Mouse (Mus musculus) heart, postnatal 0 days (tissue): ENCODE results near the gene Stx8. TPM values are rescaled to one million over a fixed set of nuclear protein-coding genes. Genes with fewer than 3 reads are reported as not detected.

Experiments used
- ATAC-seq: fragments of 200-750 bp; cut with Nextera tagmentation; 2 replicates; pipeline ENCODE4 v1.8.0; 2017; ENCODE audit warnings: low read depth, moderate number of reproducible peaks, moderate library complexity; ENCODE audit not compliant: insufficient read depth
- DNase-seq: peaks from one replicate; pipeline ENCODE4 v3.0.0-alpha.2; 2016; ENCODE audit warnings: low spot score
- H3K27ac ChIP-seq: fragments of 300-500 bp; sonication (generic); 2 replicates; pipeline ENCODE4 v1.5.1; 2014; ENCODE audit warnings: low read depth, mild to moderate bottlenecking
- H3K27me3 ChIP-seq: fragments of 300-500 bp; sonication (generic); 2 replicates; pipeline ENCODE4 v1.6.1; 2014; ENCODE audit warnings: low read length, mixed read lengths; ENCODE audit not compliant: control insufficient read depth, insufficient read depth
- H3K36me3 ChIP-seq: fragments of 300-500 bp; sonication (generic); replicated peaks from 2 replicates; pipeline ENCODE4 v1.6.1; 2014; ENCODE audit warnings: low read length, mixed read lengths; ENCODE audit not compliant: control insufficient read depth, insufficient read depth
- H3K4me1 ChIP-seq: fragments of 300-500 bp; sonication (generic); 2 replicates; pipeline ENCODE4 v1.6.1; 2014; ENCODE audit warnings: antibody characterized with exemption; ENCODE audit not compliant: control insufficient read depth, insufficient read depth
- H3K4me2 ChIP-seq: fragments of 300-500 bp; sonication (generic); 2 replicates; pipeline ENCODE4 v1.6.1; 2014; ENCODE audit warnings: low read depth, mild to moderate bottlenecking, low read length, moderate library complexity
- H3K4me3 ChIP-seq: fragments of 300-500 bp; sonication (generic); 2 replicates; pipeline ENCODE4 v1.5.1; 2014; ENCODE audit warnings: low read depth, low read length
- H3K9ac ChIP-seq: fragments of 300-500 bp; sonication (generic); replicated peaks from 2 replicates; pipeline ENCODE4 v1.6.1; 2014; ENCODE audit warnings: low read depth, low read length, mixed read lengths
- H3K9me3 ChIP-seq: fragments of 300-500 bp; sonication (generic); replicated peaks from 2 replicates; pipeline ENCODE4 v1.6.1; 2016; ENCODE audit warnings: low read length; ENCODE audit not compliant: control insufficient read depth
- CTCF ChIP-seq: IDR thresholded peaks from 2 replicates; pipeline ENCODE4 v1.5.1; 2016; ENCODE audit warnings: antibody characterized with exemption, control low read depth, low read depth
- EP300 ChIP-seq: IDR thresholded peaks from 2 replicates; pipeline ENCODE4 v1.6.1; 2016; ENCODE audit warnings: antibody characterized with exemption, low read depth
- WGBS: fragments of 180-500 bp; shearing (Covaris S2); extraction: QIAGEN DNeasy Blood & Tissue Kit; methylation state at CpG from one replicate; pipeline ENCODE4 v1.1.7; 2014; 5-methylcytosine and 5-hydroxymethylcytosine counted together
- polyA plus RNA-seq: library from polyadenylated mRNA; unstranded; fragments of >200 nt; fragmentation: Nextera tagmentation; extraction: Ambion mirVana; gene quantifications from 2 replicates; pipeline ENCODE4 v1.2.1, GENCODE M21; 2015
- total RNA-seq: library from RNA; depleted of rRNA; stranded (reverse); fragments of >200 nt; gene quantifications from 2 replicates; pipeline ENCODE4 v1.2.3, GENCODE M21; 2014; ENCODE audit warnings: low replicate concordance

The Stx8 gene
- total and polyA plus RNA-seq, 2 experiments from 2014 or later: 15.9 to 69.0 TPM

DNA sequence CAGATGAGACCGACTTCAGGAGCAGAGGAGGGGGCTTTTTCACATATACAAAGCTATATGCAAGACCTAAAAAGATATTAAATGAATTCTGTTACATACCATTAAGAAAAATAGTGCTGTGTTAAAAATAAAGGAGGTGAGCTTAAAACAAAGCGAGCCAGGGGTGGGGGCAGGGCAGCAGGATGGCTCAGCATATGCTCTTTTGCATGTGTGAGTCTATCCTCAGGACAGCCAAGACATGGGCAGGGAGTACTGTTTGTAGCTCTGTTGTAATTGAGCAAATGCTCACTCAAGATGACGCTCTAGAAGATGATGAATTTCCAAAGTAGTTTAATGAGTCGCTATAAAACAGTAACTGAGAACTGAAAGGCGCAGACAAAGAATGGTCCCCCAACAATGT lies 198.4 kb downstream of the Stx8 start:
- TF ChIP-seq EP300 (no peak), CTCF (no peak)
- Histone ChIP-seq H3K4me3 (no peak overlapping the region), H3K4me2 (no peak overlapping the region), H3K27me3 (no peaks in the 10 kb centered on the region), H3K4me1 (no peaks in the 10 kb centered on the region), H3K27ac (no peak overlapping the region), H3K9ac (no peak overlapping the region), H3K9me3 (no peaks in the 10 kb centered on the region), H3K36me3 (no peaks in the 10 kb centered on the region)
- 92% methylated on average over 5 of the region's 5 CpGs for WGBS
- DNase-seq (no peak), ATAC-seq (no peak)

DNA sequence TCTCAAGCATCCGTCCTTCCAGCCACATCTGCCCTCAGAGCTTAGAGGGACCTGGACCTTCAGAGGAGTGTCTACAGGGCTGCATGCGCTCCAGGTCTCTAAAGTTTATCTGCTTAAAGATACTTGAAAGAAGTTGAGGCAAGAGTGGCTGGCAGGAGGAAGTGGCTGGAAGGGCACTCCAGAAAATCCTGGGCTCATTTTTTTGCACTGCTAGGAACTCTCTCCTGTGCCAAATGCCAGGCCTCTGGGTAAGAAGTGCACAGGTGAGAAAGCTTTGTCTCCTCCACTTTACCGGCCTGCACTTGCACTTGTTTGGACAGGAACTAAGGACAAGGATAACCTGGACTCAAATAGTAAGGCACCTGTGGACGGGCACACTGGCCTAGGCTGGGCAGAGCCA lies 202.4 kb downstream of the Stx8 start:
- H3K36me3 ChIP-seq: no peaks in the 10 kb centered on the region
- ATAC-seq (no peak), DNase-seq (no peak)
- TF ChIP-seq EP300 (no peak), CTCF (no peak)
- H3K27ac ChIP-seq: no peak overlapping the region
- peaks cover 4% of the 10 kb centered on the region; the same call in 1 of the 2 replicates for H3K4me1 ChIP-seq
- no peak overlapping the region for H3K9ac ChIP-seq
- WGBS: 93% methylated on average over 4 of the region's 4 CpGs
- H3K4me2 ChIP-seq: no peak overlapping the region
- no peak overlapping the region for H3K4me3 ChIP-seq
- no peaks in the 10 kb centered on the region for H3K9me3 ChIP-seq
- H3K27me3 ChIP-seq: no peaks in the 10 kb centered on the region

DNA sequence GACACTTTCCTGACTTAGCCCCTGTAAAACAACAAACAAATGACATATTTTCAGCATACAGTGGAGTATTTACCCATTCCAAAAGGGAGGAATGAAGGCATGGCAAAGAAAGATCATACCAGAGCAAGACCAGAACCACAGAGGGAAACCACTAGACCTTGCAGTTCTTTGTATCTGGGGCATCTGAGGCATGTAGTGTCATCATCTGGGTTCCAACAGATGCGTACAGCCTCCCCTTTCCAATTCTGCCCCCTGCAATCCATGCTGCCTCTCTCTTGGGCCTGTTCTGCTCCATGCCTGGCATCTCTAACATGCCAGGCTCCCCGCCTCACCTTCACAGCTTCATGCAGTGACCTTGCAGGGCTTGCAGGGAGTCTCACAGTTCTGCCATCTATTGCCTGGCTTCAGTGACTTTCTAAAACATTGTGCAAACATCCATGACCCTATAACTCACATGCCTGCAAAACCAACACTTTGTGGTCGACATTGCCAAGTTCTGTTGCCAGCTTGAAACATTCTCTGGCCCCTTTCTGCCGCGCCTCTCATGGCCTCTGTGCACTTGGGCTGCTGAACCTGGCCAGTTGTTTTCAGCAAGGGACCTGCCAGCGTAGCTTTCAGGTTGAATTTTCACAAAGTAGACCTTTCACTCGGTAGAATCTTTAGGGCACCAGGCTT lies 206.1 kb downstream of the Stx8 start:
- H3K4me1 ChIP-seq: peaks cover 4% of the 10 kb centered on the region; the same call in 1 of the 2 replicates
- H3K4me2 ChIP-seq: no peak overlapping the region
- no peaks in the 10 kb centered on the region for H3K9me3 ChIP-seq
- H3K27ac ChIP-seq: peak overlapping the region; percentile 27; the same call in 1 of the 2 replicates
- 75% methylated on average over 7 of the region's 7 CpGs for WGBS
- DNase-seq: no peak
- ATAC-seq: no peak; the same call in 1 of the 2 replicates
- TF ChIP-seq CTCF (no peak), EP300 (no peak)
- no peak overlapping the region for H3K9ac ChIP-seq
- H3K4me3 ChIP-seq: no peak overlapping the region
- no peaks in the 10 kb centered on the region for H3K36me3 ChIP-seq
- H3K27me3 ChIP-seq: no peaks in the 10 kb centered on the region

DNA sequence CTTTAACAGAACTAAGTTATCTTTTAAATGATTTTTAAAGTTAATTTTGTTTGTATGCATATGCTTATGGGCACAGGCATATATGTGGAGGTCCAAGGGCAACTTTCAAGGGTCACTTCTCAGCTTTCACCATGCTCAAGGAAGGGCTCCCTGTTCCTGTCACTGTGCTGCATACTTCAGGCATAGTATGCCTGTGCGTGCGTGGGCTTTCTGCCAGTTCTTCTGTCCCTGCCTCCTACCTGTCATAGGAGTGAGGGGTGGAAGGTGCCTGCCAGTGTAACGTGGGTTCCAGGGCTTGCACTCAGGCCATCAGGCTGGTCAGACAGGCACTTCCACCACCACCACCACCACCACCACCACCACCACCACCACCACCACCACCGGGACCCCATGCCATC lies 206.7 kb downstream of the Stx8 start:
- Histone ChIP-seq H3K4me3 (no peak overlapping the region), H3K27ac (no peak overlapping the region; the same call in 1 of the 2 replicates), H3K36me3 (no peaks in the 10 kb centered on the region), H3K4me1 (peaks cover 4% of the 10 kb centered on the region; the same call in 1 of the 2 replicates), H3K27me3 (no peaks in the 10 kb centered on the region), H3K9ac (no peak overlapping the region), H3K4me2 (no peak overlapping the region), H3K9me3 (no peaks in the 10 kb centered on the region)
- DNase-seq (no peak), ATAC-seq (no peak)
- TF ChIP-seq EP300 (no peak), CTCF (no peak)
- WGBS: 32% methylated on average over 4 of the region's 4 CpGs

DNA sequence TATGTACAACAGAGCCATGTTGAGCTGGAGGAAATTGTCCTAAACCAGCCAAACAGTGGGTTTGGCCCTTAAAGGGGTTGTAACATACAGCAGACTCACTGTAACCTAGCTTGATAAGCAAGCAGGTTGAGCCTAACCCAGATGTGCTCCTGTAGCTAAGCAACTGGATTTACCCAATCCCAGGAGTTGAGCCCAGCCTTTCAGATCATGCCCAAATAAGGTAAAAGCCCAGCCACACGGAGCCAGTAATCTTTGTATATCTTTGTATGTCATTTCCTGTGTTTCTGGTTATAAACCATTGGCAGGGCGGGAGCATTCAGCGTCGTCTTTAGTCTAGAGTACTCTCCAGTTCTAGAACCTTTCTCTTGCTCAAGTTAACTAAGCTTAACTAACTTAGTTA lies 210.6 kb downstream of the Stx8 start:
- 57% methylated on average over 4 of the region's 4 CpGs for WGBS
- DNase-seq (peak; percentile 41), ATAC-seq (0 out of 2 replicates have a peak, but pooled peaks have one; percentile 24)
- H3K27ac ChIP-seq: no peak overlapping the region
- no peak for TF ChIP-seq CTCF
- TF ChIP-seq EP300: no peak
- no peak overlapping the region for H3K4me2 ChIP-seq
- H3K9me3 ChIP-seq: no peaks in the 10 kb centered on the region
- no peaks in the 10 kb centered on the region for H3K36me3 ChIP-seq
- H3K4me3 ChIP-seq: no peak overlapping the region
- peaks cover 4% of the 10 kb centered on the region; the same call in 1 of the 2 replicates for H3K4me1 ChIP-seq
- no peak overlapping the region for H3K9ac ChIP-seq
- H3K27me3 ChIP-seq: no peaks in the 10 kb centered on the region

DNA sequence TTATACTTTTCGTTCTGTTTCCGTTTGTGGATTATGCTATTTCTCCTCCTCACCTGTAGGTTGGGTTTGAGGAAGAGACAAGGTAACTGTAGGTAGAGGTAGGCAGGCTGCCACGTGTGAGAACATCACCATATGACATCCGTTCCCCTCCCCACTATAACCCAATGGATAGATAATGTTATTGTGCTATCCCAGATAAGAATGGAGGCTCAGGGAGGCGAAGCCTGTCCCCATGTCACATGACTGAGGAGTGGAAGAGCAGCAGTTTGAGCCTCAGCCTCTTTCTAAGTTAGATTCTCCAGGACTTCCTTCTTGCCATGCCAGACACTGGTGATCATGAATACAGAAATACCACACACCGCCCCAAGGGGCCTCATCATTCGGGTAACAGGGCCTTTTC lies 211.4 kb downstream of the Stx8 start:
- no peaks in the 10 kb centered on the region for H3K27me3 ChIP-seq
- no peak overlapping the region for H3K9ac ChIP-seq
- peaks cover 3% of the 10 kb centered on the region; the same call in 1 of the 2 replicates for H3K4me1 ChIP-seq
- DNase-seq (no peak), ATAC-seq (no peak)
- no peaks in the 10 kb centered on the region for H3K36me3 ChIP-seq
- WGBS: 77% methylated on average over 7 of the region's 7 CpGs
- TF ChIP-seq CTCF (no peak), EP300 (no peak)
- H3K27ac ChIP-seq: no peak overlapping the region
- H3K9me3 ChIP-seq: no peaks in the 10 kb centered on the region
- H3K4me3 ChIP-seq: no peak overlapping the region
- no peak overlapping the region for H3K4me2 ChIP-seq
